Mouse (Mus musculus) limb, embryonic 14.5 days (tissue): Measurements from ENCODE around the gene Prcd. TPM values are rescaled to one million over a fixed set of nuclear protein-coding genes. Genes with fewer than 3 reads are reported as not detected.

ENCODE experiments used
- ATAC-seq: fragments of 200-750 bp; cut with Nextera tagmentation; 2 replicates; pipeline ENCODE4 v1.8.0; 2017; ENCODE audit warnings: low read depth, moderate number of reproducible peaks, moderate TSS enrichment; ENCODE audit not compliant: low FRiP score
- DNase-seq: peaks from one replicate; pipeline ENCODE4 v3.0.0-alpha.2; 2015; ENCODE audit warnings: low spot score
- H3K27ac ChIP-seq: fragments of 300-500 bp; sonication (generic); replicated peaks from 2 replicates; pipeline ENCODE4 v1.5.1; 2014; ENCODE audit warnings: low read depth, mild to moderate bottlenecking, low read length, moderate library complexity, mixed read lengths
- H3K27me3 ChIP-seq: fragments of 300-500 bp; sonication (generic); 2 replicates; pipeline ENCODE4 v1.6.1; 2014; ENCODE audit warnings: low read length, mixed read lengths; ENCODE audit not compliant: control insufficient read depth, insufficient read depth
- H3K36me3 ChIP-seq: fragments of 300-500 bp; sonication (generic); 2 replicates; pipeline ENCODE4 v1.6.1; 2014; ENCODE audit warnings: mild to moderate bottlenecking, low read length, moderate library complexity, mixed read lengths; ENCODE audit not compliant: control insufficient read depth, insufficient read depth
- H3K4me1 ChIP-seq: fragments of 300-500 bp; sonication (generic); 2 replicates; pipeline ENCODE4 v1.6.1; 2014; ENCODE audit warnings: antibody characterized with exemption, low read length, mixed read lengths; ENCODE audit not compliant: control insufficient read depth, insufficient read depth
- H3K4me2 ChIP-seq: fragments of 300-500 bp; sonication (generic); replicated peaks from 2 replicates; pipeline ENCODE4 v1.6.1; 2014; ENCODE audit warnings: low read depth, mild to moderate bottlenecking, low read length, moderate library complexity; ENCODE audit not compliant: severe bottlenecking
- H3K4me3 ChIP-seq: fragments of 300-500 bp; sonication (generic); replicated peaks from 2 replicates; pipeline ENCODE4 v1.5.1; 2014; ENCODE audit warnings: low read length
- H3K9ac ChIP-seq: fragments of 300-500 bp; sonication (generic); 2 replicates; pipeline ENCODE4 v1.6.1; 2014; ENCODE audit warnings: mild to moderate bottlenecking, low read depth, low read length, moderate library complexity; ENCODE audit not compliant: severe bottlenecking
- H3K9me3 ChIP-seq: fragments of 300-500 bp; sonication (generic); 2 replicates; pipeline ENCODE4 v1.6.1; 2016; ENCODE audit warnings: low read length; ENCODE audit not compliant: control insufficient read depth
- POLR2A ChIP-seq: fragments of 200-500 bp; IDR thresholded peaks from 2 replicates; pipeline ENCODE4 v1.8.0; 2012; ENCODE audit warnings: inconsistent platforms, mild to moderate bottlenecking, moderate library complexity, borderline replicate concordance; ENCODE audit not compliant: insufficient read depth, insufficient read length; ENCODE audit errors: extremely low read depth
- WGBS: fragments of 180-500 bp; shearing (Covaris S2); extraction: QIAGEN DNeasy Blood & Tissue Kit; methylation state at CpG from one replicate; pipeline ENCODE4 v1.1.7; 2014; 5-methylcytosine and 5-hydroxymethylcytosine counted together
- polyA plus RNA-seq, 2 experiments: library from polyadenylated mRNA; depleted of rRNA in 1 of 2; stranded (reverse) in 1 of 2; unstranded in 1 of 2; fragments of >200 nt; fragmentation: Nextera tagmentation in 1 of 2; extraction: Ambion mirVana in 1 of 2; gene quantifications; 2 replicates each; pipeline versions ENCODE4 v1.2.1 to v1.2.3; 2012 to 2014

The Prcd gene
- polyA plus RNA-seq, 2 experiments = 0.85 to 1.2 TPM

DNA sequence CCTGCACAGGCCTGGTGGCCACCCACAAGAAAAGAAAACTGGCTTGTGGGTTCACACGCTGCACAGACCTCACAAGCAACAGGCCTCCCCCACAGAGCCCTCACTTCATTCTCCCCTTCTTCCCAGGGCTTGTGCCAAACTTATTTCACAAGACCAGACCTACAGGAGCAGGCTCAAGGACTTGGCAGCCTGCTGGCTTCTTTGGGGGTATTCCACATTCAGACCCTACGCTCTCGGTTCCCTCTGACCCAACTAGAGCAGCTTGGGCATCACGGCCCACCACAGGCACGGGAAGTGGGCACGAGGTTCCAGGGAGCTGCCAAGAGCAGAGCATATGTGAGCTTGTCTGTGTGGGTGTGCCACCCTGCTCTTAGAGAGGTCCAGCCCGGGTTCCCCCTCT, 35.7 kb upstream of the Prcd start:
- WGBS = 75% methylated on average over 7 of the region's 7 CpGs
- Histone ChIP-seq H3K27me3 (no peaks in the 10 kb centered on the region), H3K9ac (no peak overlapping the region), H3K27ac (no peak overlapping the region), H3K4me3 (no peak overlapping the region), H3K4me1 (peaks cover 35% of the 10 kb centered on the region), H3K36me3 (no peaks in the 10 kb centered on the region), H3K9me3 (no peaks in the 10 kb centered on the region), H3K4me2 (no peak overlapping the region)
- 0 out of 2 replicates have a peak, but pooled peaks have one; percentile 11 for ATAC-seq
- no peak for TF ChIP-seq POLR2A
- no peak for DNase-seq

DNA sequence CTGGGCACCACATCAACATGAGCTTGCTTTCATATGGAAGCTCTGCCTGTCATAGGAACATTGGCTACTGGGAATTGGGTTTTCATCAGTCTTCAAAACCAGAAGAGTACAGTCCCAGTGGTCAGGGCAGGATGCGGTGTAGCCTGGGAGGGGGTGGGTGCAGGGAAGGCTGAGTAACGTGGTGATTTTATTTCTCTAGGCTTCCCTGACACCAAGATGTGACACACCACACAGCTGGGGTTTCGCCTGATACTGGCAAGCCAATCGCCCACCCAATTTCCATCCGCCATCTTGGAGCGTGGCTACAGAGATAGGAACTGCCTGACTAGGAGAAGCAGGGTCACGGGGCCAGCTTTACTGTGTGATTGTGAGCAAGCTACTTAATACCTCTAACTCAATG, 34.7 kb upstream of the Prcd start:
- H3K4me1 ChIP-seq = peaks cover 42% of the 10 kb centered on the region
- H3K36me3 ChIP-seq = no peaks in the 10 kb centered on the region
- no peak for ATAC-seq
- no peak for TF ChIP-seq POLR2A
- no peak overlapping the region for H3K9ac ChIP-seq
- H3K4me2 ChIP-seq = no peak overlapping the region
- no peak overlapping the region for H3K4me3 ChIP-seq
- WGBS = 90% methylated on average over 7 of the region's 7 CpGs
- no peak overlapping the region for H3K27ac ChIP-seq
- H3K27me3 ChIP-seq = no peaks in the 10 kb centered on the region
- no peaks in the 10 kb centered on the region for H3K9me3 ChIP-seq
- no peak for DNase-seq

DNA sequence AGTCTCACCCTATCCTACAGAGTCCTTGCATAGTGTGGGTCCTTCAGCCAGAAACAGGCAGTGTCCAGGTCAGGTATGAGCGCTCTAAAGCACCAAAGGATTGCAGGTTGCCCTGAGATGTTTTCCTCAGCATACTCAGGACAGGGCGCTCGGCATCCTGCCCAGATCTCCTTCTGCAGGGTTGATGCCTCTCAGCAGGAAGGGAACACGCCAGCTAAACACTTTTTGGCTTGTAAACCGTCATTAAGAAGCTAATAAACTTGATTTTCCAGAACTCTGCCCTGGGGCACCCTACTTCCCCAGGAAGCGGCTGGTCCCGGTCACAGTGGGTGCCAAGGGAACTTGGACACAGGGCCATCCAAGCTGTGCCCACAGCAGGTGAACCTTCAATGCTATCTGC, 34.2 kb upstream of the Prcd start:
- DNase-seq (peak; percentile 35), ATAC-seq (no peak)
- Histone ChIP-seq H3K9me3 (no peaks in the 10 kb centered on the region), H3K27ac (no peak overlapping the region), H3K9ac (no peak overlapping the region), H3K4me3 (no peak overlapping the region), H3K27me3 (no peaks in the 10 kb centered on the region), H3K36me3 (no peaks in the 10 kb centered on the region), H3K4me1 (peaks cover 43% of the 10 kb centered on the region), H3K4me2 (no peak overlapping the region)
- WGBS = 38% methylated on average over 7 of the region's 7 CpGs
- TF ChIP-seq POLR2A = no peak

DNA sequence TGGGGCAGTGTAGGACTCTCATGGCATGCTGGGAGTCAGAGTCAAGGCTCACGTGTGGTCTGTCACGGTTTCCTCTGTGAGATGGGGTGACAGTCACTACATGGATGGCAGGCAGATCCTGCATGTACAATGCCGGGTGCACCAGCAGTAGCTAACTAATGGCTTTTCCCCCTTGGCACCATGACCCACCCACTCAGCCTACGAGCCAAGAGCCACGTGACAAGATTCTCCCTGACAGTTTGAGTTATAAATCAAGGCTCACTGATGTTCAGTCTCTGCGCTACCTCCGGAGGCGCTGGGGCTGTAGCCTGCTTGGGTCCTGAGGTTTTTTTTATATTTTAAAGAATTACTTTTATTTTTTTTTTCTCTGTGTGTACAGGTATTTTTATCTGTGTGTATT, 33.8 kb upstream of the Prcd start:
- Histone ChIP-seq H3K27ac (no peak overlapping the region), H3K9me3 (no peaks in the 10 kb centered on the region), H3K9ac (no peak overlapping the region), H3K4me2 (no peak overlapping the region), H3K36me3 (no peaks in the 10 kb centered on the region), H3K27me3 (no peaks in the 10 kb centered on the region), H3K4me1 (peaks cover 43% of the 10 kb centered on the region), H3K4me3 (no peak overlapping the region)
- no peak for TF ChIP-seq POLR2A
- ATAC-seq (no peak), DNase-seq (no peak)
- 51% methylated on average over 8 of the region's 8 CpGs for whole genome bisulfite sequencing

DNA sequence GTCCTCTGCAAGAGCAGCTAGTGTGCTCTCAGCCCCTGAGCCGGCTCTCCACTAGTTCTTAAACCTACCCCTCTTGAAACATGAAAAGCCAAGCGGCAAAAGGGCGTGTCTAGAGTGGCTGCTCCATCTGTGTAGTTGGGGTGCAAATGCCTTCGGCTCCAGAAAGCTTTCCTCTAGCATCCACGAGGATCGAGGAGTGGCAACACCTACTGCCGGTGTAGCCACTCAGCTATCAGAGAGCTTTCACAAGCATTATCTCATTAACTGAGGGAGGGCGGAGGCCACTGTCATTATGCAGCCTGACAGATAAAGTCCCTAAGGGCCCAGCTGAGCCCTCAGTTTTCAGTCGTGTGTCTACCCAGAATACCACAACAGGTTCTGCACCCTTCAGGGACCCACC, 33.3 kb upstream of the Prcd start:
- peak; percentile 10 for DNase-seq

More for the DNA sequence above, 33.3 kb upstream of the Prcd start:
- no peaks in the 10 kb centered on the region for H3K36me3 ChIP-seq
- no peak overlapping the region for H3K9ac ChIP-seq
- H3K9me3 ChIP-seq = no peaks in the 10 kb centered on the region
- H3K27me3 ChIP-seq = no peaks in the 10 kb centered on the region
- peaks cover 43% of the 10 kb centered on the region for H3K4me1 ChIP-seq
- no peak overlapping the region for H3K4me3 ChIP-seq
- 30% methylated on average over 9 of the region's 9 CpGs for WGBS
- H3K4me2 ChIP-seq = no peak overlapping the region
- ATAC-seq = no peak
- no peak overlapping the region for H3K27ac ChIP-seq
- TF ChIP-seq POLR2A = no peak
